Mouse (Mus musculus) neural tube, embryonic 11.5 days (tissue): ENCODE results near the gene Arpc4. TPM values are rescaled to one million over a fixed set of nuclear protein-coding genes. Genes with fewer than 3 reads are reported as not detected.

Experiments used
- ATAC-seq: fragments of 200-750 bp; cut with Nextera tagmentation; 2 replicates; pipeline ENCODE4 v1.8.0; 2017; ENCODE audit warnings: moderate number of reproducible peaks, mild to moderate bottlenecking, moderate TSS enrichment, moderate library complexity; ENCODE audit not compliant: insufficient read depth, low FRiP score, low TSS enrichment
- DNase-seq: peaks from one replicate; pipeline ENCODE4 v3.0.0-alpha.2; 2015; ENCODE audit warnings: low spot score
- H3K27ac ChIP-seq: fragments of 300-500 bp; sonication (generic); 2 replicates; pipeline ENCODE4 v1.5.1; 2014; ENCODE audit warnings: low read depth, mild to moderate bottlenecking, low read length
- H3K27me3 ChIP-seq: fragments of 300-500 bp; sonication (generic); 2 replicates; pipeline ENCODE4 v1.6.1; 2014; ENCODE audit warnings: mild to moderate bottlenecking, low read length, mixed read lengths; ENCODE audit not compliant: control insufficient read depth, insufficient read depth
- H3K36me3 ChIP-seq: fragments of 300-500 bp; sonication (generic); 2 replicates; pipeline ENCODE4 v1.6.1; 2014; ENCODE audit warnings: mild to moderate bottlenecking, low read length, moderate library complexity, mixed read lengths; ENCODE audit not compliant: control insufficient read depth, insufficient read depth
- H3K4me1 ChIP-seq: fragments of 300-500 bp; sonication (generic); 2 replicates; pipeline ENCODE4 v1.6.1; 2014; ENCODE audit warnings: low read length, mixed read lengths; ENCODE audit not compliant: control insufficient read depth, insufficient read depth
- H3K4me2 ChIP-seq: fragments of 300-500 bp; sonication (generic); 2 replicates; pipeline ENCODE4 v1.6.1; 2014; ENCODE audit warnings: low read depth, mild to moderate bottlenecking, moderate library complexity
- H3K4me3 ChIP-seq: fragments of 300-500 bp; sonication (generic); 2 replicates; pipeline ENCODE4 v1.5.1; 2014; ENCODE audit warnings: low read depth, low read length
- H3K9ac ChIP-seq: fragments of 300-500 bp; sonication (generic); 2 replicates; pipeline ENCODE4 v1.6.1; 2014; ENCODE audit warnings: mild to moderate bottlenecking, low read length
- H3K9me3 ChIP-seq: fragments of 300-500 bp; sonication (generic); 2 replicates; pipeline ENCODE4 v1.6.1; 2016; ENCODE audit warnings: low read length; ENCODE audit not compliant: control insufficient read depth
- WGBS: fragments of 180-500 bp; shearing (Covaris S2); extraction: QIAGEN DNeasy Blood & Tissue Kit; methylation state at CpG from one replicate; pipeline ENCODE4 v1.1.7; 2014; 5-methylcytosine and 5-hydroxymethylcytosine counted together
- polyA plus RNA-seq: library from polyadenylated mRNA; unstranded; fragments of >200 nt; fragmentation: Nextera tagmentation; extraction: Ambion mirVana; gene quantifications from 2 replicates; pipeline ENCODE4 v1.2.1, GENCODE M21; 2014

Gene Arpc4
- polyA plus RNA-seq, 1 experiment from 2014 or later: 215 TPM

DNA sequence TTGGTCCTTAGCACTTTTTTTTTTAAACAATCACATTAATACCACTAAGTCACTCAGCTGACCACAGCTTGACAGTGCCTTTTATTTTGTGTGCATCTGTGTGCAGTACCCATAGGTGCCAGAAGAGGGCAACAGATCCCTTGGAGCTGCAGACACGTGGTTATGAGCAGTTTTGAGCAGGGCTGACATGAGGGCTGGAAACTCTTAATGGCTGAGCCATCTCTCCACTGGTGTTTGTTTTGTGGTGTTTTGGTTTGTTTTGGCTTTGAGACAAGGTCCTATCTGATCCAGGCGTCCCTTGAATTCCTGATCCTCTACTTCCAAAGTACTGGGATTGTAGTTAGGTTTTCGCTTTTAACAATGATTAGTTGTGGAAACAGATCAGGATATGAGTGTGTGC lies 49.5 kb downstream of the Arpc4 start:
- Histone ChIP-seq H3K4me3 (no peak overlapping the region), H3K27ac (no peak overlapping the region), H3K9me3 (no peaks in the 10 kb centered on the region), H3K36me3 (no peaks in the 10 kb centered on the region), H3K27me3 (no peaks in the 10 kb centered on the region), H3K4me1 (no peaks in the 10 kb centered on the region), H3K9ac (no peak overlapping the region), H3K4me2 (no peak overlapping the region)
- WGBS: 67% methylated on average over 3 of the region's 3 CpGs
- ATAC-seq (no peak), DNase-seq (peak; percentile 45)

DNA sequence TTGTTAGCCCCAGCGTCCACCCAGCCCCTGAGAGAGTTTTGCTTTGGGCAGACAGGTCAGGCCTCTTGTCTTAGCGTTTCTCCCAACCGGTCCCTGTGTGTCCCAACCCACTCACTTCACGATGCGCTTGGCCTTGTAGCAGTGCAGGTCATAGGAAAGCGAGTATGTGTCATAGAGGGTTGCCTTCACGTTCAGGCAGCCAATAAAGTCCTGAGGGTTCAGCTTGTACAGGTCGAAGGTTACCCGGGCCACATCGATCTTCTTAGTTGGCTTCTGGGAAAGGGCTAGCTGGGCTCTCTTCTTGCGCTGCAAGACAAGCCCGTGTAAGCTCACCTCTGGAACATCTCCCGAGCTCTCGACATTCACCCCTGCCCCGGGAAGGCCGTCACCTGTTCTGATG lies 50.1 kb downstream of the Arpc4 start:
- H3K9ac ChIP-seq: no peak overlapping the region
- H3K36me3 ChIP-seq: no peaks in the 10 kb centered on the region
- H3K9me3 ChIP-seq: no peaks in the 10 kb centered on the region
- H3K4me3 ChIP-seq: no peak overlapping the region
- no peak overlapping the region for H3K27ac ChIP-seq
- no peak for DNase-seq
- ATAC-seq: no peak
- no peak overlapping the region for H3K4me2 ChIP-seq
- 94% methylated on average over 16 of the region's 16 CpGs for WGBS
- no peaks in the 10 kb centered on the region for H3K27me3 ChIP-seq
- no peaks in the 10 kb centered on the region for H3K4me1 ChIP-seq

DNA sequence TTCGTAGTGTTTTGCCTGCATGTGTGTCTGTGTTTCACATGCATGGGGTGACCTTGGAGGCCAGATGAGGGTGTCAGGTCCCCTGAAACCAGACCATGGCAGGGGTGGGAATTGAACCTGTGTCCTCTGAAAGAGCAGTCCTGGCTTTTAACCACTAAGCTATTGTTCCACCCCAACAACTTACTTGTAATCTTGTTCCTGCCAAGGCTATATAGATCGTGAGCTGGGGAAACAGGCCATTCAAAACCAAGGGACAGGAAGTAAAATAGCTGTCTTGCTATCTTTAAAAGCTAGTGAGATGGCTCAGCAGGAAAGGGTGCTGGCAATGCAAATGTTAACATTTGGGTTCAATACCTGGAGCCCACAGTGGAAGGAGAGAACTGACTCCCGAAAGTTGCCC lies 52.0 kb downstream of the Arpc4 start:
- Histone ChIP-seq H3K27ac (no peak overlapping the region), H3K9ac (no peak overlapping the region), H3K9me3 (no peaks in the 10 kb centered on the region), H3K4me1 (no peaks in the 10 kb centered on the region), H3K27me3 (no peaks in the 10 kb centered on the region), H3K4me3 (no peak overlapping the region), H3K36me3 (no peaks in the 10 kb centered on the region), H3K4me2 (no peak overlapping the region)
- 82% methylated on average over 3 of the region's 3 CpGs for WGBS
- ATAC-seq: no peak
- DNase-seq: no peak

DNA sequence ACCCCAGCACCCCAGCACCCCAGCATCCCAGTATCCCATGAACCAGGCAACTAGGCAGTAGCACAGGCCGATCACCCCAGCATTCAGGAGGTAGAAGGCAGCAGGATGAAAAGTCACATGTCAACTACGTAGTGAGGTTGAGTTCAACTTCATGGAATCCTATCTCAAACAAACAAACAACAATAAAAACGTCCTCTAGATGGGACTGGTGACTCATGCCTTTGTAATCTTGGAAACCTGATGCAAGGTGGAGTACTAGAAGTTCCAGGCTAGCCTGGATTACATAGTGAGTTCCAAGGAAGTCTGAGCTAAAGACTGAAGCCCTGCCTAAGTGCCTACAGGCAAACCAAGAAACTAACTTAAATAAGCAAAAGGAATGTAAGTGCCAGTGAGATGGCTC lies 52.9 kb downstream of the Arpc4 start:
- 65% methylated on average over 3 of the region's 3 CpGs for WGBS
- Histone ChIP-seq H3K27me3 (no peaks in the 10 kb centered on the region), H3K4me1 (no peaks in the 10 kb centered on the region), H3K4me3 (no peak overlapping the region), H3K4me2 (no peak overlapping the region), H3K36me3 (no peaks in the 10 kb centered on the region), H3K27ac (no peak overlapping the region), H3K9me3 (no peaks in the 10 kb centered on the region), H3K9ac (no peak overlapping the region)
- no peak for DNase-seq
- ATAC-seq: no peak

DNA sequence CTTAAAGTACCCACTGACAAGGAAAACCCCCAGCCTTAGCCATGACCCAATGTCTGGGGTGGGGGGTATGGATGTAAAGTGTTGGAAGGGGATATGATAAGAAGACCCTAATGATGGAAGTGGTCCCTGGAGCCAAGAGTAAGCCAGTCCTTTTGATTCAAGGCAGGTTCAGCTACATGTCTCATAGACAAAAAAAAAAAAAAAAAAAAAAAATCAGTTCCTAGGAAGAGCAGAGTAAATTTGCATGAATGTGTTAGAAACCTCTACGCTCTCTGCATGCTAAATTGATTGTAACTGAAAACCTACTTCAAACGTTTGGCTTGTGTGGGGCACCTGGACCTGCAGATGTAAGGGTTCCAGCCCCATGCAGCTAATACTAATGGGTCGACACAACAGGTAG lies 53.9 kb downstream of the Arpc4 start:
- no peak overlapping the region for H3K9ac ChIP-seq
- H3K36me3 ChIP-seq: no peaks in the 10 kb centered on the region
- DNase-seq: no peak
- no peaks in the 10 kb centered on the region for H3K9me3 ChIP-seq
- H3K4me3 ChIP-seq: no peak overlapping the region
- H3K4me1 ChIP-seq: no peaks in the 10 kb centered on the region
- WGBS: 64% methylated on average over 3 of the region's 3 CpGs
- no peak overlapping the region for H3K27ac ChIP-seq
- H3K27me3 ChIP-seq: no peaks in the 10 kb centered on the region
- H3K4me2 ChIP-seq: no peak overlapping the region
- ATAC-seq: no peak

DNA sequence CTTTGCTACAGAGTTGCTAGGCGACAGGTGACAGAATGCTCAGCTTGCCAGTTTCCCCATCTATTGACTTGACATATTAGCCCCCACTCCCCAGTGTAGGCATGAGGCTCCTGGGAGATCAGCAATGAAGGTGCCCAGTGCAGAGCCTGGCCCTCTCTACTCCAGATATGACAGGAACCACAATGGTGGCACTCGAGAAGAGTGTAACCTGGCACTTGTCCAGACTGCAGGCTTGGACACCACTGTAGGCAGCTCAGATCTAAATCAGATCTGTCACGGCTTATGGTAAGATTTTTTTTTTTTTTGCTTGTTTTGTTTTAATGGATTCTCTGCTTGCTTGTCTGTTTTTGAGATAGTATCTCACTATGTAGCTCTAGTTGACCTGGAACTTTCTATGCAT lies 55.7 kb downstream of the Arpc4 start:
- 91% methylated on average over 3 of the region's 3 CpGs for WGBS

DNA sequence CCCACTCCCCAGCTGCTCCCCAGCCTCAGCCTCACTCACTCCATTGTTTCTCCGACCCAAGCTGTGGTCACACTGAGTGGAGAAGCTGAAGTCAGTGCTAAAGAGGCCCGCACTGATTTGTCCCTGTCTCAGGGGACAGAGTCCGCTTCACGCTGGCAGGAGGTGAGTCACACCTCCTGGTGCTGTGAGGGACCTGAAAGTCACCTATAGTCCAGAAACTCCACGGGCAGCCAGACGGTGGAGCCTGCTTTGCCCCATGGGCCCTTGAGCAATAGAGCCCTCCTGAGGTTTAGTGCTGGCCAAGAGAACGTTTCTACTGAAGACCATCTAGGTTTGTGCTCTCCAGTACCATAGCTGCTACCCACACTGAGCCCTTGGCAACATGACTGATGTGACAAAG lies 56.8 kb downstream of the Arpc4 start:
- Histone ChIP-seq H3K4me2 (no peak overlapping the region), H3K4me3 (no peak overlapping the region), H3K27me3 (no peaks in the 10 kb centered on the region), H3K4me1 (no peaks in the 10 kb centered on the region), H3K36me3 (no peaks in the 10 kb centered on the region), H3K27ac (no peak overlapping the region), H3K9ac (no peak overlapping the region), H3K9me3 (no peaks in the 10 kb centered on the region)
- 76% methylated on average over 7 of the region's 7 CpGs for WGBS
- ATAC-seq (no peak), DNase-seq (no peak)

More for the DNA sequence above, 55.7 kb downstream of the Arpc4 start:
- ATAC-seq: no peak
- no peaks in the 10 kb centered on the region for H3K4me1 ChIP-seq
- no peak overlapping the region for H3K27ac ChIP-seq
- no peaks in the 10 kb centered on the region for H3K27me3 ChIP-seq
- no peak overlapping the region for H3K4me2 ChIP-seq
- H3K9ac ChIP-seq: no peak overlapping the region
- no peak overlapping the region for H3K4me3 ChIP-seq
- no peaks in the 10 kb centered on the region for H3K9me3 ChIP-seq
- no peak for DNase-seq
- H3K36me3 ChIP-seq: no peaks in the 10 kb centered on the region

DNA sequence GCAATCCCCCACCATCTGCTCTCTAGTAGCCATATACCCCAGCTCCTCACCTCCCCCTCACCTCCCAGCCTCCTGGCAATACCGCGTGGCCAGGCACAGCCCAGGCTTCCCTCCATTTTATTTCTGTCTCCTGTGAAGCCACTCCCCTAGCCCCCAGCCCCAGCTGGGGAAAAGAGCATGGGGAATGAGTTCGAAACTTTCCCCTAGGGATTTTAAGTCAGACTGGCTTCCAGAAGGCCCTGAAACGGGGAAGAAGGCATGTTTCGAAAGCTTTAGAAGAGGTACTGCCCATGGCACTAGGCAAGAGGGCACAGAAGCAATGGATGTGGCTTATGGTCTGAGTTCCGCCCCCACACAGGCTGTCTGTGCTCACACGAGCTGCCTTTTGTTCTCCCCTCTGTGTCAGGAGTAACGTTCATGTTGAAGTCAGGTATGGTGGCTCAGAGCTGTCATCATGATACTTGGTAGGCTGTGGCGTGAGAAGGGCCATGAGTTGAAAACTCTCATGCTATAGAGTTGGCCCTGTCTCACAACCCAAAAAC lies 57.8 kb downstream of the Arpc4 start, which contains the start of gene Cidec:
TSS of gene Cidec (minus strand) at position 97 of the 542 bp plus-strand sequence.
- no peak within 1 kb of the TSS for H3K4me2 ChIP-seq
- DNase-seq: no peak

DNA sequence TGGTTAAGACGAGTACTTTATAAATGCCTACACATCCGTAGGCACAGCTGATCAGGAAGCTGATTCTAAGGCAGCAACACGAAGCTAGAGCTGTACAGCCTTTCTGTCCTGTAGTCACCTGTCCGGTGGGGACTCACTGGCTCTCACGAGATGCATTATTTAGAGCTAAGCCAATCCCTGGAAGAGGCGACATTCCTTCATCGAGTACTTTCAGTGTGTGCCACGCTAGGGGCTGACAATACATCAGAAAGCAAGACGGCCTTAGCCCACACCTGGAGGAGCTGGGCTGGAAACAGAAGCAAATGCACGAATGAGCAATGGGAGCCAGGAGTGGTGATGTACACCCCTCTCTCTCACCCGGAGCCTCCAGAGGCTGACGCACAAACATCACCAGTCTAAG lies 59.2 kb downstream of the Arpc4 start:
- Histone ChIP-seq H3K27ac (no peak overlapping the region), H3K4me1 (no peaks in the 10 kb centered on the region), H3K9me3 (no peaks in the 10 kb centered on the region), H3K9ac (no peak overlapping the region), H3K4me2 (no peak overlapping the region), H3K4me3 (no peak overlapping the region), H3K36me3 (no peaks in the 10 kb centered on the region), H3K27me3 (no peaks in the 10 kb centered on the region)
- DNase-seq (no peak), ATAC-seq (no peak)
- 78% methylated on average over 12 of the region's 12 CpGs for WGBS

More for the DNA sequence above, 57.8 kb downstream of the Arpc4 start, which contains the start of gene Cidec:
- no peaks in the 10 kb centered on the region for H3K36me3 ChIP-seq
- H3K9me3 ChIP-seq: no peaks in the 10 kb centered on the region
- H3K27ac ChIP-seq: no peak within 1 kb of the TSS
- H3K4me1 ChIP-seq: no peaks in the 10 kb centered on the region
- H3K9ac ChIP-seq: no peak within 1 kb of the TSS
- ATAC-seq: no peak
- 74% methylated on average over 9 of the region's 9 CpGs for WGBS
- no peak within 1 kb of the TSS for H3K4me3 ChIP-seq
- H3K27me3 ChIP-seq: no peaks in the 10 kb centered on the region
